Mouse (Mus musculus): ENCODE measurements around the gene Cmtr2. TPM values are rescaled to one million over a fixed set of nuclear protein-coding genes. Genes with fewer than 3 reads are reported as not detected.

Gene Cmtr2
- polyA plus RNA-seq (2014; fragmentation: Nextera tagmentation; extraction: Ambion mirVana): 10.5 and 12.5 TPM in 2 replicates

DNA sequence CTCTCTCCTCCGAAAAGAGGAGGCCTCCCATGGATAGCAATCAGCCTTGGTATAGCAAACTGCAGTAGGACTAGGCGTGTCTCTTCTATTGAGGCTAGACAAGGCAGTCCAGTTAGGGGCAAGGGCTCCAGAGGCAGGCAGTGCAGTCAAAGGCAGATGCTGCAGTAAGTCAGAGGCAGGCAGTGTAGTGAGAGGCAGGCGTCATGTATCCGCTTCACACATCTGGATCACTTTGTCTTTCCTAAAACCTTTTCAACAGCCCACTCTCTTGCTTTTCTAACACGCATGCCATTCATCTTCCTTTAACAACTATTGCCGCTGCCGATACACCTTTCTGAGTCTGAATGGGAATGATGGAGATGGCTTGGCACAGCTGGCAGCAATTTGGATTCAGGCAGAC, at the start of gene Cmtr2:
Gene Cmtr2, plus strand, starts transcription at position 301 of the 400 bp plus-strand sequence.
- no peak for ATAC-seq (ENCODE audit: low FRiP score)
- no peak within 1 kb of the TSS for H3K9ac ChIP-seq (ENCODE audit: low read depth, low read length)
- no peaks in the 10 kb centered on the region for H3K4me1 ChIP-seq (replicated peaks; ENCODE audit: control insufficient read depth, insufficient read depth, low read length)
- no peak within 1 kb of the TSS for H3K27ac ChIP-seq (ENCODE audit: low read depth, low read length)
- H3K36me3 ChIP-seq (ENCODE audit: control insufficient read depth, insufficient read depth, low read length): no peaks in the 10 kb centered on the region
- WGBS: 78% methylated on average over 7 of the region's 7 CpGs
- no peaks in the 10 kb centered on the region for H3K9me3 ChIP-seq (ENCODE audit: control insufficient read depth, low read length)
- no peak for DNase-seq (ENCODE audit: low spot score)
- no peak within 1 kb of the TSS for H3K4me2 ChIP-seq (replicated peaks; ENCODE audit: low read depth, low read length)
- no peaks in the 10 kb centered on the region for H3K27me3 ChIP-seq (ENCODE audit: control insufficient read depth, insufficient read depth, low read length)
- no peak within 1 kb of the TSS for H3K4me3 ChIP-seq (ENCODE audit: low read depth, low read length)

GRCm38 (mm10) chr8:110166270-110166669, 49.2 kb upstream of the Cmtr2 start:
- DNase-seq (ENCODE audit: low spot score) (no peak), ATAC-seq (ENCODE audit: low FRiP score) (no peak)
- Histone ChIP-seq H3K4me2 (replicated peaks; ENCODE audit: low read depth, low read length) (no peak overlapping the region), H3K36me3 (ENCODE audit: control insufficient read depth, insufficient read depth, low read length) (no peaks in the 10 kb centered on the region), H3K9me3 (ENCODE audit: control insufficient read depth, low read length) (no peaks in the 10 kb centered on the region), H3K27ac (ENCODE audit: low read depth, low read length) (no peak overlapping the region), H3K9ac (ENCODE audit: low read depth, low read length) (no peak overlapping the region), H3K27me3 (ENCODE audit: control insufficient read depth, insufficient read depth, low read length) (peaks cover 9% of the 10 kb centered on the region), H3K4me3 (ENCODE audit: low read depth, low read length) (no peak overlapping the region), H3K4me1 (replicated peaks; ENCODE audit: control insufficient read depth, insufficient read depth, low read length) (no peaks in the 10 kb centered on the region)
- 81% methylated on average over 8 of the region's 8 CpGs for WGBS

- Histone ChIP-seq H3K4me1 (replicated peaks; ENCODE audit: control insufficient read depth, insufficient read depth, low read length) (no peaks in the 10 kb centered on the region), H3K36me3 (ENCODE audit: control insufficient read depth, insufficient read depth, low read length) (no peaks in the 10 kb centered on the region), H3K27me3 (ENCODE audit: control insufficient read depth, insufficient read depth, low read length) (peaks cover 9% of the 10 kb centered on the region), H3K9me3 (ENCODE audit: control insufficient read depth, low read length) (no peaks in the 10 kb centered on the region), H3K4me2 (replicated peaks; ENCODE audit: low read depth, low read length) (peak within 1 kb of the TSS; percentile 30; the same call in 1 of the 2 replicates), H3K4me3 (ENCODE audit: low read depth, low read length) (peak within 1 kb of the TSS; percentile 22; the same call in 1 of the 2 replicates), H3K27ac (ENCODE audit: low read depth, low read length) (no peak within 1 kb of the TSS), H3K9ac (ENCODE audit: low read depth, low read length) (no peak within 1 kb of the TSS)
- under 1% methylated on average over 21 of the region's 33 CpGs for WGBS
- DNase-seq (ENCODE audit: low spot score) (peak; percentile 89), ATAC-seq (ENCODE audit: low FRiP score) (peak; percentile 60)
Observed at GRCm38 (mm10) chr8:110168046-110168445, 47.4 kb upstream of the Cmtr2 start, which contains the start of gene Calb2. Gene Calb2 (minus strand): TSS chr8:110168210.

DNA sequence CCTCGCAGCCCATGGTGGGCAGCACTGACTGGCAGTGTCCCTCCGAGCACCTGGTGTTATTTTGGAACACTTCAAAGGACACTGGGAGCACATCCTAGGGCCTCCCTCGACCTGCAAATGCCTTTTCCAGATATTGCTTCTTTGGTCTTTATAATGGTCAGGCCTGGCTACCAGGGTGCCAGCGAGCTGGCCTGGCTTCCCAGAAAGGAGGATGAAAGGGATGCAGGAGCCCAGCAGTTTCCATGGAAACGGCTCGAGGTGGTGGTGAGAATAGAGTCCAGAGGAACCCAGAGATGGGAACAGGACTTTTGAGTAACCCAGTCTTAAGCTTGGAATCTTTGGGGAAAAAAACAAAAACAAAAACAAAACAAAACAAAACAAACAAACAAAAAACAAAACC, 43.3 kb upstream of the Cmtr2 start:
- Histone ChIP-seq H3K27ac (ENCODE audit: low read depth, low read length) (no peak overlapping the region), H3K4me2 (replicated peaks; ENCODE audit: low read depth, low read length) (no peak overlapping the region), H3K4me1 (replicated peaks; ENCODE audit: control insufficient read depth, insufficient read depth, low read length) (no peaks in the 10 kb centered on the region), H3K9ac (ENCODE audit: low read depth, low read length) (no peak overlapping the region), H3K4me3 (ENCODE audit: low read depth, low read length) (no peak overlapping the region), H3K36me3 (ENCODE audit: control insufficient read depth, insufficient read depth, low read length) (no peaks in the 10 kb centered on the region), H3K27me3 (ENCODE audit: control insufficient read depth, insufficient read depth, low read length) (peaks cover 8% of the 10 kb centered on the region), H3K9me3 (ENCODE audit: control insufficient read depth, low read length) (no peaks in the 10 kb centered on the region)
- ATAC-seq (ENCODE audit: low FRiP score): no peak
- WGBS: 55% methylated on average over 6 of the region's 6 CpGs
- no peak for DNase-seq (ENCODE audit: low spot score)

DNA sequence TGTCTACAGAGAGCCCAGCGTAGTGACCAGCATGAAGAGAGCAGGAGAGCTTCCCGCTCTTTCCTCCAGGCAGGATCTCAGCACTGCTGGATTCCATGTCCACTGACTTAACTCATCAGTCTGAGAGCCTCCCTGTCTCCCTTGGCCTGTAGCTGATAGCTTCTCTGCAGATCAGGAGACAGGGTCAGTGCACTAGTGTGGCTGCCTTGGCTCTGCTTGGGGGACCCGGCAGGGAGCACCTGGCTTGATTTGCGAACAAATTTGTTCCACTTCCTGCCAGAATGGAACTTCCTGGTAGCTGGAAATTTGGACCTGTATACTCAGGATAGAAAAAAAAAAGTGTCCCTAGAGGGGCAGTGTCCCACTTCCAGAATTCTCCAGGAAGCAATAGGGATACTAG, 40.6 kb upstream of the Cmtr2 start:
- Histone ChIP-seq H3K9ac (ENCODE audit: low read depth, low read length) (no peak overlapping the region), H3K27me3 (ENCODE audit: control insufficient read depth, insufficient read depth, low read length) (no peaks in the 10 kb centered on the region), H3K9me3 (ENCODE audit: control insufficient read depth, low read length) (no peaks in the 10 kb centered on the region), H3K27ac (ENCODE audit: low read depth, low read length) (no peak overlapping the region), H3K4me2 (replicated peaks; ENCODE audit: low read depth, low read length) (no peak overlapping the region), H3K36me3 (ENCODE audit: control insufficient read depth, insufficient read depth, low read length) (no peaks in the 10 kb centered on the region), H3K4me3 (ENCODE audit: low read depth, low read length) (no peak overlapping the region), H3K4me1 (replicated peaks; ENCODE audit: control insufficient read depth, insufficient read depth, low read length) (no peaks in the 10 kb centered on the region)
- DNase-seq (ENCODE audit: low spot score): no peak
- no peak for ATAC-seq (ENCODE audit: low FRiP score)
- WGBS: 87% methylated on average over 4 of the region's 4 CpGs

GRCm38 (mm10) chr8:110177359-110178155, 37.9 kb upstream of the Cmtr2 start:
- DNase-seq (ENCODE audit: low spot score) (no peak), ATAC-seq (ENCODE audit: low FRiP score) (no peak)
- Histone ChIP-seq H3K27ac (ENCODE audit: low read depth, low read length) (no peak overlapping the region), H3K4me1 (replicated peaks; ENCODE audit: control insufficient read depth, insufficient read depth, low read length) (no peaks in the 10 kb centered on the region), H3K36me3 (ENCODE audit: control insufficient read depth, insufficient read depth, low read length) (no peaks in the 10 kb centered on the region), H3K4me2 (replicated peaks; ENCODE audit: low read depth, low read length) (no peak overlapping the region), H3K9me3 (ENCODE audit: control insufficient read depth, low read length) (no peaks in the 10 kb centered on the region), H3K4me3 (ENCODE audit: low read depth, low read length) (no peak overlapping the region), H3K27me3 (ENCODE audit: control insufficient read depth, insufficient read depth, low read length) (no peaks in the 10 kb centered on the region), H3K9ac (ENCODE audit: low read depth, low read length) (no peak overlapping the region)
- WGBS: 35% methylated on average over 22 of the region's 22 CpGs

GRCm38 (mm10) chr8:110182735-110183367, 32.6 kb upstream of the Cmtr2 start:
- Histone ChIP-seq H3K4me3 (ENCODE audit: low read depth, low read length) (no peak overlapping the region), H3K4me1 (replicated peaks; ENCODE audit: control insufficient read depth, insufficient read depth, low read length) (no peaks in the 10 kb centered on the region), H3K4me2 (replicated peaks; ENCODE audit: low read depth, low read length) (no peak overlapping the region), H3K36me3 (ENCODE audit: control insufficient read depth, insufficient read depth, low read length) (no peaks in the 10 kb centered on the region), H3K27me3 (ENCODE audit: control insufficient read depth, insufficient read depth, low read length) (no peaks in the 10 kb centered on the region), H3K9ac (ENCODE audit: low read depth, low read length) (no peak overlapping the region), H3K27ac (ENCODE audit: low read depth, low read length) (no peak overlapping the region), H3K9me3 (ENCODE audit: control insufficient read depth, low read length) (no peaks in the 10 kb centered on the region)
- DNase-seq (ENCODE audit: low spot score) (no peak), ATAC-seq (ENCODE audit: low FRiP score) (no peak)
- 86% methylated on average over 11 of the region's 11 CpGs for WGBS

GRCm38 (mm10) chr8:110183748-110184147, 31.7 kb upstream of the Cmtr2 start:
- ATAC-seq (ENCODE audit: low FRiP score) (no peak), DNase-seq (ENCODE audit: low spot score) (peak; percentile 21)
- no peak overlapping the region for H3K27ac ChIP-seq (ENCODE audit: low read depth, low read length)
- H3K4me2 ChIP-seq (replicated peaks; ENCODE audit: low read depth, low read length): no peak overlapping the region
- no peaks in the 10 kb centered on the region for H3K27me3 ChIP-seq (ENCODE audit: control insufficient read depth, insufficient read depth, low read length)
- no peak overlapping the region for H3K4me3 ChIP-seq (ENCODE audit: low read depth, low read length)
- H3K36me3 ChIP-seq (ENCODE audit: control insufficient read depth, insufficient read depth, low read length): no peaks in the 10 kb centered on the region
- H3K9ac ChIP-seq (ENCODE audit: low read depth, low read length): no peak overlapping the region
- 24% methylated on average over 11 of the region's 11 CpGs for WGBS
- H3K4me1 ChIP-seq (replicated peaks; ENCODE audit: control insufficient read depth, insufficient read depth, low read length): no peaks in the 10 kb centered on the region
- H3K9me3 ChIP-seq (ENCODE audit: control insufficient read depth, low read length): no peaks in the 10 kb centered on the region

DNA sequence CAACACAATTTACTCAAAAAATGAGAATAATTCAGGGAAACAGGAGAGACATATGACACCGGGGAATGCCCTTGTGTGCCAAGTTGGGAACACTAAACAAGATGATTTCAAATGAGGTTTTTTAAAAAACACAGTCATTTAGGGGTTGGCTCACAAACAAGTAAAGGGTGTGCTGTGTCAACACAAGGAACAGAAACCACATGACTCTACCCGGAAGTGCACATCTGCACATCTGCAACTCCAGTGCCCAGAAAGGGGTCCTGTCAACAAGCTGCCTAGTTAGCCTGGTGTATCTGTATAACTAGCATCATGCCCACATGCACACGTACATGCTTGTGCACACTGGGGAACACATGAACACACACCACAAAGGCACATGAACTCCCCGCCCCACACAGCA, 29.9 kb upstream of the Cmtr2 start:
- Histone ChIP-seq H3K4me3 (ENCODE audit: low read depth, low read length) (no peak overlapping the region), H3K27ac (ENCODE audit: low read depth, low read length) (no peak overlapping the region), H3K9ac (ENCODE audit: low read depth, low read length) (no peak overlapping the region), H3K36me3 (ENCODE audit: control insufficient read depth, insufficient read depth, low read length) (no peaks in the 10 kb centered on the region), H3K4me1 (replicated peaks; ENCODE audit: control insufficient read depth, insufficient read depth, low read length) (no peaks in the 10 kb centered on the region), H3K9me3 (ENCODE audit: control insufficient read depth, low read length) (no peaks in the 10 kb centered on the region), H3K4me2 (replicated peaks; ENCODE audit: low read depth, low read length) (no peak overlapping the region), H3K27me3 (ENCODE audit: control insufficient read depth, insufficient read depth, low read length) (no peaks in the 10 kb centered on the region)
- no peak for ATAC-seq (ENCODE audit: low FRiP score)
- WGBS: 82% methylated on average over 4 of the region's 4 CpGs
- DNase-seq (ENCODE audit: low spot score): no peak
